8 mouse cellular contexts compared by ENCODE assay signal in the genomic region with DNA sequence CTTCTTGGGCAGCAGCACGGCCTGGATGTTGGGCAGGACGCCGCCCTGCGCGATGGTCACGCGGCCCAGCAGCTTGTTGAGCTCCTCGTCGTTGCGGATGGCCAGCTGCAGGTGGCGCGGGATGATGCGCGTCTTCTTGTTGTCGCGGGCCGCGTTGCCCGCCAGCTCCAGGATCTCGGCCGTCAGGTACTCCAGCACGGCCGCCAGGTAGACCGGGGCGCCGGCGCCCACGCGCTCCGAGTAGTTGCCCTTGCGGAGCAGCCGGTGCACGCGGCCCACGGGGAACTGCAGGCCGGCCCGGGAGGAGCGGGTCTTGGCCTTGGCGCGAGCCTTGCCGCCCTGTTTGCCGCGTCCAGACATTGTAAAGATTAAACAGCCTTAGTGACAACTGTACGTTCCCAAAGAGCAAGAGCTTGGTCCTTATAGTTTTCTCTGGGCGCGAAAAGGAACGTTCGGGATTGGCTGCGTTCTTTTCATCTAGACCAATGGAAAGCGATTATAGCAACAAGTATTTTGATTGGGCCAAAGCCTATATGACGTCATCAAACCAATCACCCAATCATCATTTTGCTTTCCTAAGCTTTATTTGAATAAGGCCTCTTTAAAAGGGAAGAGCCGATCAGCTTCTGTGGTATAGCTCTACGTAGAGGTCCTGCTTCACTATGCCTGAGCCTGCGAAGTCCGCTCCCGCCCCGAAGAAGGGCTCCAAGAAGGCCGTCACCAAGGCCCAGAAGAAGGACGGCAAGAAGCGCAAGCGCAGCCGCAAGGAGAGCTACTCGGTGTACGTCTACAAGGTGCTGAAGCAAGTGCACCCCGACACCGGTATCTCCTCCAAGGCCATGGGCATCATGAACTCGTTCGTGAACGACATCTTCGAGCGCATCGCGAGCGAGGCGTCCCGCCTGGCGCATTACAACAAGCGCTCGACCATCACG. TPM values are rescaled to one million over a fixed set of nuclear protein-coding genes. Genes with fewer than 3 reads are reported as not detected.
A peak's percentile ranks its signal among the peaks of the same experiment; 100 is the strongest.
DNase-seq lines count a peak whose midpoint lies in the region; ATAC-seq and TF ChIP-seq lines count a peak whose summit lies in the region.
"Not testable (repeated sequence)": the region's sequence is repeated elsewhere in the genome, so short reads cannot be mapped to it uniquely, and the experiment has no call there.

TSS of gene Hist1h2ag (minus strand) at position 377 of the 935 bp plus-strand sequence.
TSS of gene Hist1h2bj (plus strand) at position 647 of the 935 bp plus-strand sequence.

- TF ChIP-seq EP300 in lung, postnatal 0 days (IDR thresholded peaks at IDR 0.05), result peak; percentile 70

- WGBS in hindbrain, embryonic 11.5 days, result under 1% methylated on average over 34 of the region's 80 CpGs
- 2% methylated on average over 39 of the region's 80 CpGs for WGBS in lung, postnatal 0 days

- TF ChIP-seq CTCF in Patski (IDR thresholded peaks at IDR 0.05), result peak; percentile 15
- not testable (repeated sequence) for TF ChIP-seq CTCF in lung, postnatal 0 days (IDR thresholded peaks at IDR 0.05)

- in situ Hi-C loops in Patski (cut with MboI; ENCODE audit: low pct_unique_long_range_greater_than_20kb), result loop anchor here (5.0 to 25.0 kb wide), 4 partner anchors 331 to 1489 kb away; partner anchors contain the start of genes Hist1h2af, Hist1h4h and Zkscan3

- peak within 1 kb of the TSS; percentile 91 for H3K27ac ChIP-seq in hindbrain, embryonic 11.5 days (ENCODE audit: low read depth, low read length)
- peak within 1 kb of the TSS; percentile 40; the same call in 1 of the 2 replicates for H3K27ac ChIP-seq in lung, postnatal 0 days (ENCODE audit: low read length)

- not testable (repeated sequence) for H3K4me1 ChIP-seq in hindbrain, embryonic 11.5 days (replicated peaks; ENCODE audit: control insufficient read depth, insufficient read depth, low read length); lung, postnatal 0 days (ENCODE audit: insufficient read depth, low read depth, low read length)

- CTCF ChIA-PET in Patski (lab: Charles Lee), result not testable (repeated sequence)

- POLR2A ChIA-PET in Patski (lab: Charles Lee), result interaction anchor here (0.6 kb wide), 1 partner anchor 291 kb away, joined by 4 read pairs; no protein-coding TSS in a partner anchor

- H3K4me2 ChIP-seq in hindbrain, embryonic 11.5 days (replicated peaks; ENCODE audit: low read depth, low read length), result peak within 1 kb of the TSS; percentile 70
- peak within 1 kb of the TSS; percentile 58 for H3K4me2 ChIP-seq in lung, postnatal 0 days (replicated peaks; ENCODE audit: low read depth, low read length)

- peak; percentile 83 for ATAC-seq in Patski
- ATAC-seq in hindbrain, embryonic 11.5 days (ENCODE audit: low FRiP score), result peak; percentile 93
- peak; percentile 91 for ATAC-seq in lung, postnatal 0 days

- peak within 1 kb of the TSS; percentile 35 for H3K4me3 ChIP-seq in hindbrain, embryonic 11.5 days (ENCODE audit: low read depth, low read length)
- peak within 1 kb of the TSS; percentile 22 for H3K4me3 ChIP-seq in lung, postnatal 0 days (ENCODE audit: low read depth, low read length)

- not testable (repeated sequence) for H3K9me3 ChIP-seq in hindbrain, embryonic 11.5 days (ENCODE audit: control insufficient read depth, low read length); lung, postnatal 0 days (ENCODE audit: low read length)

- not testable (repeated sequence) for H3K27me3 ChIP-seq in Patski; hindbrain, embryonic 11.5 days (ENCODE audit: control insufficient read depth, insufficient read depth, low read length); lung, postnatal 0 days (replicated peaks; ENCODE audit: insufficient read depth, low read length)

- not testable (repeated sequence) for H3K36me3 ChIP-seq in hindbrain, embryonic 11.5 days (ENCODE audit: control insufficient read depth, insufficient read depth, low read length); lung, postnatal 0 days (ENCODE audit: insufficient read depth, low read length)

- H3K9ac ChIP-seq in hindbrain, embryonic 11.5 days (ENCODE audit: low read depth, low read length), result peak within 1 kb of the TSS; percentile 28
- H3K9ac ChIP-seq in lung, postnatal 0 days (replicated peaks; ENCODE audit: low read depth), result not testable (repeated sequence)

- DNase-seq in Patski (ENCODE audit: low read depth, low spot score), result peak; percentile 96
- peak; percentile 84 to 94 for DNase-seq in cerebellum, postnatal 14 days
- peak; percentile 86 to 89 for DNase-seq in frontal cortex, postnatal 10 days (ENCODE audit: low spot score in 2 of 2)
- DNase-seq in hindbrain, embryonic 11.5 days (ENCODE audit: low spot score), result peak; percentile 94
- peak; percentile 82 to 84 for DNase-seq in layer of hippocampus, postnatal 10 days (ENCODE audit: low spot score in 2 of 2)
- DNase-seq in lung, postnatal 0 days (ENCODE audit: low spot score), result peak; percentile 99
- DNase-seq in ovary, postnatal 10 days (ENCODE audit: low spot score), result peak; percentile 67
- DNase-seq in thymus, postnatal 0 days (ENCODE audit: low spot score), result peak; percentile 98

RNA-seq across cellular contexts. Expression of gene Hist1h2ag, which starts in this region (rescaled TPM):
- polyA plus RNA-seq in Patski (2021), result not detected
- 58.7 and 60.3 TPM in 2 replicates for polyA plus RNA-seq in hindbrain, embryonic 11.5 days (2014; fragmentation: Nextera tagmentation; extraction: Ambion mirVana)
- 10 to 100 TPM; 33.8 to 36.8 TPM for total RNA-seq in layer of hippocampus, postnatal 10 days (2021)
- 2.7 TPM in 1 of 2 replicates, not detected in the other for polyA plus RNA-seq in lung, postnatal 0 days (2015; fragmentation: Nextera tagmentation; extraction: Ambion mirVana)
- 178 and 206 TPM in 2 replicates for polyA plus RNA-seq in thymus, postnatal 0 days (2015; fragmentation: Nextera tagmentation; extraction: Ambion mirVana)

RNA-seq across cellular contexts. Expression of gene Hist1h2bj, which starts in this region (rescaled TPM):
- polyA plus RNA-seq in Patski (2021), result not detected
- 14.0 and 15.2 TPM in 2 replicates for polyA plus RNA-seq in hindbrain, embryonic 11.5 days (2014; fragmentation: Nextera tagmentation; extraction: Ambion mirVana)
- total RNA-seq in layer of hippocampus, postnatal 10 days (2021), result 10 to 100 TPM; 29.4 to 36.1 TPM
- polyA plus RNA-seq in lung, postnatal 0 days (2015; fragmentation: Nextera tagmentation; extraction: Ambion mirVana), result 1.0 and 1.5 TPM in 2 replicates
- 74.2 and 89.3 TPM in 2 replicates for polyA plus RNA-seq in thymus, postnatal 0 days (2015; fragmentation: Nextera tagmentation; extraction: Ambion mirVana)

Comparison
In these comparisons a context has a peak if more than half of its experiments do, and no peak if none do; other contexts are left out.
1. Peak in every context shown above with its lines: DNase-seq, ATAC-seq, H3K4me3 ChIP-seq and H3K27ac ChIP-seq.
2. RNA of gene Hist1h2ag (polyA plus RNA-seq): 178 to 206 TPM in thymus, postnatal 0 days and 58.7 to 60.3 TPM in hindbrain, embryonic 11.5 days; 2.7 TPM in lung, postnatal 0 days and not detected in Patski (single experiment); every median in the first group is over 10 times any median in the second.
3. Peak in DNase-seq and ATAC-seq in Patski; RNA of the genes that start here not detected or under 1 TPM.